Mouse (Mus musculus) liver, adult 2 months (tissue): ENCODE data around the gene Zfp729b. TPM values are rescaled to one million over a fixed set of nuclear protein-coding genes. Genes with fewer than 3 reads are reported as not detected.
A peak's percentile ranks its signal among the peaks of the same experiment; 100 is the strongest.

Experiments used
- DNase-seq: peaks from one replicate; pipeline ENCODE4 v3.0.0-alpha.2; 2011; ENCODE audit warnings: low read depth, low spot score; ENCODE audit errors: extremely low read depth
- H3K27ac ChIP-seq: fragments of 200-500 bp; replicated peaks from 2 replicates; pipeline ENCODE4 v1.5.1; 2012; ENCODE audit warnings: low read depth, mild to moderate bottlenecking, control low read depth, inconsistent platforms, low read length; ENCODE audit not compliant: insufficient read depth
- H3K27me3 ChIP-seq: fragments of 200-500 bp; 2 replicates; pipeline ENCODE4 v1.6.1; 2012; ENCODE audit warnings: mild to moderate bottlenecking, moderate library complexity, low read length, inconsistent platforms; ENCODE audit not compliant: control insufficient read depth, insufficient read depth
- H3K36me3 ChIP-seq: fragments of 200-500 bp; 2 replicates; pipeline ENCODE4 v1.6.1; 2012; ENCODE audit warnings: low read length, inconsistent platforms; ENCODE audit not compliant: control insufficient read depth, insufficient read depth
- H3K4me1 ChIP-seq: fragments of 200-500 bp; 2 replicates; pipeline ENCODE4 v1.6.1; 2011; ENCODE audit warnings: low read length; ENCODE audit not compliant: control insufficient read depth, insufficient read depth
- H3K4me3 ChIP-seq: fragments of 200-500 bp; 2 replicates; pipeline ENCODE4 v1.5.1; 2011; ENCODE audit warnings: low read depth, mild to moderate bottlenecking, control low read depth, low read length, moderate library complexity; ENCODE audit not compliant: insufficient read depth
- H3K79me2 ChIP-seq: fragments of 200-500 bp; 2 replicates; pipeline ENCODE4 v1.6.1; 2012; ENCODE audit warnings: inconsistent platforms, mild to moderate bottlenecking, low read length, moderate library complexity; ENCODE audit not compliant: control insufficient read depth, insufficient read depth
- H3K9ac ChIP-seq: fragments of 200-500 bp; 2 replicates; pipeline ENCODE4 v1.6.1; 2012; ENCODE audit warnings: low read depth, mild to moderate bottlenecking, control low read depth, inconsistent platforms, low read length
- CTCF ChIP-seq: fragments of 200-500 bp; IDR thresholded peaks from 2 replicates; pipeline ENCODE4 v1.5.1; 2011; ENCODE audit warnings: low read depth, low read length, control low read depth
- POLR2A ChIP-seq: fragments of 200-500 bp; IDR thresholded peaks from 2 replicates; pipeline ENCODE4 v1.6.1; 2011; ENCODE audit warnings: low read length, control low read depth; ENCODE audit not compliant: insufficient read depth; ENCODE audit errors: extremely low read depth
- WGBS: fragments of 180-500 bp; shearing (Covaris S2); methylation state at CpG from one replicate; pipeline ENCODE4 v1.1.7; 2018; 5-methylcytosine and 5-hydroxymethylcytosine counted together
- polyA plus RNA-seq: library from polyadenylated mRNA; depleted of rRNA; stranded (reverse); fragments of >200 nt; gene quantifications from 2 replicates; pipeline ENCODE4 v1.2.3, GENCODE M21; 2012; rRNA removed
- total RNA-seq: library from RNA; depleted of rRNA; stranded (reverse); fragments of >200 nt; gene quantifications from 2 replicates; pipeline ENCODE4 v1.2.3, GENCODE M21; 2014; rRNA removed

Gene Zfp729b
- total and polyA plus RNA-seq, 2 experiments: 0.32 to 9.5 TPM

DNA sequence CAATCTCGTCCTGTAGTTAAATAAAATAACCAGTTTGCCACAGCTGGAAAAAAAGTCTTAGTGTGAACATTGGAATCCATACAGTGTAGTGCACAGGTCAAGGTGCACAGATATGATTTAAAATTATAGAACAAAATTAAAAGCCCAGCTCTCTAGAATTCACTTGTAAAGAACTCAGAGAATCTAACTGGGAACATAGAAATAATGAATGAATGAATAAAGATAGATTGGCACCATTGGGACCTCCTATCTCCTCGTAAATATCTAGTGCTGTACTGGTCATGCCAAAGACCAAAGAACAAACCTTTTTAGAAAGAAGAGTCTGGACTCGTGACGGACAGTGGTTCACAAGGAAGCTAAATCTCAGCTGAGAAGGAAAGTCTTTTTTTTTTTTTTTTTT lies 55.8 kb downstream of the Zfp729b start, which contains the start of gene Zfp748:
Gene Zfp748, minus strand, starts transcription at position 101 of the 400 bp plus-strand sequence.
- WGBS: 84% methylated on average over 4 of the region's 4 CpGs
- DNase-seq: no peak
- Histone ChIP-seq H3K27ac (peak within 1 kb of the TSS; percentile 64), H3K27me3 (no peaks in the 10 kb centered on the region), H3K4me3 (peak within 1 kb of the TSS; percentile 85), H3K4me1 (peaks cover 3% of the 10 kb centered on the region), H3K79me2 (peaks cover 8% of the 10 kb centered on the region; the same call in 1 of the 2 replicates), H3K9ac (peak within 1 kb of the TSS; percentile 91), H3K36me3 (no peaks in the 10 kb centered on the region; the same call in 1 of the 2 replicates)
- TF ChIP-seq POLR2A: no peak
- TF ChIP-seq CTCF: no peak

DNA sequence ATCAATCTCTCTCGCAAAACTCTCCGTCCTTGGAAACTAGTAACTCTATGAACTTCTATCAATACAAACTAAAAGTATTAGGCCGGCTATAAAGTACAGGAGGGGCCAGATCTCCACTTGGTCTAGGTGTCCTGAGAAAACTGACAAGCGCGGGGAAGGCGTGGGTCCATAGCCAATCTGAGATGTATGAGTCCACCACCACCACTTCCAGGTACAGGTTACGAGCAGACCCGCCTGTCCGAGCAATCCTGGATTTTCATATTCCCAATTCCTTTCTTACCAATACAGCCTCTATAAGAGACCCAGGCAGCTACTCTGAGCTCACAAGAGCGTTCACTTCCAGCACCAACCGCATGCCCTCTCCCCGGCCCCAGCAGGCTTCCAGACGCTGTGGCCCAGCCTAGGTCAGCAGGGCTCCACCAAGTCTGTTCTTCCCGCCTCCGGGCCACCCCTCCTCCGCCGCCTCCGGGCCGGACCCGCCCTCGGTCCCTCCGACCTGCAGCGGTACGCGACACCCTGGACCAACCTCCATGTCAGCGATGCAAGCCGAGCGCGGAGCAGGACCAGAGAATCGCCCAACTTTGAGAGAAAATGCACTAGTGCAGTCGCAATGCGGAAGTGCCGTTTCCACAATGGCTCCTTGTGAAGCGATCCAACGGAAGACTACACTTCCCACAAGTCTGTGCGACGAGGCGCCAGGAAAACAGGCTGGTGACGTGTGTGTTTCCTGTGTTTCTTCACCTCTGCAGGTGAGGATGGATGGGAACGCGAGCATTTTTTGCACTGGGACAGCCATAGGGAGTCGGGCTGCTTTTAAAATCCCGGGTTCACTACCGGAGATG lies 56.8 kb downstream of the Zfp729b start:
- TF ChIP-seq POLR2A: no peak
- no peak for TF ChIP-seq CTCF
- H3K79me2 ChIP-seq: peaks cover 8% of the 10 kb centered on the region; the same call in 1 of the 2 replicates
- under 1% methylated on average over 44 of the region's 44 CpGs for WGBS

DNA sequence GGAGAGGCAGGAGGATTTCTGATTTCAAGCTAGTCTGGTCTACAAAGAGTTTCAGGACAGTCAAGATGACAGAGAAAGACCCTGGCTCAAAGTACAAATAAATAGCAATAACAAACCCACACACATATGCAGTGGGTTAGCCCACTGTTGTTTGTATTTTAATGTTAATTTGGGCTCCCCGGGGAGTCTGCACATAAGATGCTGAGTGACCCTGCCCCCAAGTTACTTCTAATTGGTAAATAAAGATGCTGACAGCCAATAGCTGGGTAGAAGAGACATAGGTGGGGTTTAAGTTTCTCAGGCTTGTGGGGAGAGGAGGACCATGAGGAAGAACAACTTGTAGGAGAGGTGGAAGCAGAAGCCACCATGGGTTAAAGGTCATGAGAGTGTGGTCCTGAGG lies 63.6 kb downstream of the Zfp729b start:
- TF ChIP-seq CTCF: no peak
- Histone ChIP-seq H3K4me3 (no peak overlapping the region), H3K36me3 (peaks cover 38% of the 10 kb centered on the region), H3K27ac (no peak overlapping the region), H3K79me2 (peaks cover 5% of the 10 kb centered on the region; the same call in 1 of the 2 replicates), H3K4me1 (no peaks in the 10 kb centered on the region), H3K9ac (no peak overlapping the region), H3K27me3 (no peaks in the 10 kb centered on the region)
- no peak for DNase-seq
- 100% methylated on average over 1 of the region's 1 CpGs for WGBS

More for the DNA sequence above, 56.8 kb downstream of the Zfp729b start:
- peak overlapping the region; percentile 91 for H3K9ac ChIP-seq
- H3K27me3 ChIP-seq: no peaks in the 10 kb centered on the region
- H3K27ac ChIP-seq: peak overlapping the region; percentile 64
- peaks cover 3% of the 10 kb centered on the region for H3K4me1 ChIP-seq
- DNase-seq: peak; percentile 94
- H3K36me3 ChIP-seq: no peaks in the 10 kb centered on the region; the same call in 1 of the 2 replicates
- H3K4me3 ChIP-seq: peak overlapping the region; percentile 85

Other genes starting within 250 kb of the Zfp729b start
- 0.40 TPM in 1 of 2 replicates, not detected in the other for gene Gm28044, start 249.2 kb downstream of the Zfp729b start, total RNA-seq
- 0.24 TPM in 1 of 2 replicates, not detected in the other for gene Gm28044, start 249.2 kb downstream of the Zfp729b start, polyA plus RNA-seq
- 2.4 and 2.8 TPM in 2 replicates for gene Zfp953, start 249.1 kb downstream of the Zfp729b start, total RNA-seq
- gene Zfp953, start 249.1 kb downstream of the Zfp729b start, polyA plus RNA-seq: 0.26 and 0.28 TPM in 2 replicates
- gene Gm28041, start 234.0 kb downstream of the Zfp729b start, total RNA-seq: 0.27 and 0.65 TPM in 2 replicates
- gene Gm28041, start 234.0 kb downstream of the Zfp729b start, polyA plus RNA-seq: not detected in 2 replicates
- gene Zfp456, start 233.9 kb downstream of the Zfp729b start, total RNA-seq: 1.0 and 1.5 TPM in 2 replicates
- 0.09 and 0.11 TPM in 2 replicates for gene Zfp456, start 233.9 kb downstream of the Zfp729b start, polyA plus RNA-seq
- 3.0 TPM in 2 replicates for gene Zfp429, start 209.9 kb downstream of the Zfp729b start, total RNA-seq
- 0.69 and 1.00 TPM in 2 replicates for gene Zfp429, start 209.9 kb downstream of the Zfp729b start, polyA plus RNA-seq
- gene Zfp459, start 188.3 kb downstream of the Zfp729b start, total RNA-seq: 0.07 and 0.28 TPM in 2 replicates
- gene Zfp459, start 188.3 kb downstream of the Zfp729b start, polyA plus RNA-seq: 0.04 and 0.11 TPM in 2 replicates
- 26.6 and 32.5 TPM in 2 replicates for gene Zfp874a, start 158.1 kb downstream of the Zfp729b start, total RNA-seq
- 2.3 and 4.5 TPM in 2 replicates for gene Zfp874a, start 158.1 kb downstream of the Zfp729b start, polyA plus RNA-seq
- gene Zfp874b, start 125.4 kb downstream of the Zfp729b start, total RNA-seq: 7.2 and 8.7 TPM in 2 replicates
- gene Zfp874b, start 125.4 kb downstream of the Zfp729b start, polyA plus RNA-seq: 1.7 and 2.7 TPM in 2 replicates
- gene Zfp58, start 109.2 kb downstream of the Zfp729b start, total RNA-seq: 3.8 and 5.2 TPM in 2 replicates
- gene Zfp58, start 109.2 kb downstream of the Zfp729b start, polyA plus RNA-seq: 0.56 and 0.68 TPM in 2 replicates
- gene Gm26965, start 83.6 kb downstream of the Zfp729b start, total RNA-seq: 0.07 TPM in 1 of 2 replicates, not detected in the other
- gene Gm26965, start 83.6 kb downstream of the Zfp729b start, polyA plus RNA-seq: not detected in 2 replicates
- gene Zfp87, start 83.5 kb downstream of the Zfp729b start, total RNA-seq: 14.9 and 16.6 TPM in 2 replicates
- 7.1 and 12.3 TPM in 2 replicates for gene Zfp87, start 83.5 kb downstream of the Zfp729b start, polyA plus RNA-seq
- gene Zfp748, start 55.9 kb downstream of the Zfp729b start, total RNA-seq: 6.8 and 8.9 TPM in 2 replicates
- gene Zfp748, start 55.9 kb downstream of the Zfp729b start, polyA plus RNA-seq: 0.66 and 0.81 TPM in 2 replicates
- gene Gm49345, start 28.1 kb upstream of the Zfp729b start, total RNA-seq: not detected in 2 replicates
- gene Gm49345, start 28.1 kb upstream of the Zfp729b start, polyA plus RNA-seq: not detected in 2 replicates
- 3.9 and 4.9 TPM in 2 replicates for gene Zfp729a, start 28.1 kb upstream of the Zfp729b start, total RNA-seq
- 0.30 and 0.70 TPM in 2 replicates for gene Zfp729a, start 28.1 kb upstream of the Zfp729b start, polyA plus RNA-seq
- gene Zfp738, start 77.4 kb upstream of the Zfp729b start, total RNA-seq: 5.5 and 6.4 TPM in 2 replicates
- gene Zfp738, start 77.4 kb upstream of the Zfp729b start, polyA plus RNA-seq: 1.5 and 2.3 TPM in 2 replicates
- 7.2 and 8.5 TPM in 2 replicates for gene Zfp65, start 119.5 kb upstream of the Zfp729b start, total RNA-seq
- gene Zfp65, start 119.5 kb upstream of the Zfp729b start, polyA plus RNA-seq: 0.46 and 0.65 TPM in 2 replicates
- 4.9 and 5.4 TPM in 2 replicates for gene Zfp85, start 145.5 kb upstream of the Zfp729b start, total RNA-seq
- gene Zfp85, start 145.5 kb upstream of the Zfp729b start, polyA plus RNA-seq: 0.21 and 0.64 TPM in 2 replicates
- 1.2 and 2.0 TPM in 2 replicates for gene Zfp493, start 170.0 kb upstream of the Zfp729b start, total RNA-seq
- 0.58 and 0.81 TPM in 2 replicates for gene Zfp493, start 170.0 kb upstream of the Zfp729b start, polyA plus RNA-seq
- gene Zfp273, start 204.0 kb upstream of the Zfp729b start, total RNA-seq: 3.3 and 3.4 TPM in 2 replicates
- 0.09 and 0.26 TPM in 2 replicates for gene Zfp273, start 204.0 kb upstream of the Zfp729b start, polyA plus RNA-seq
- 0.37 and 1.9 TPM in 2 replicates for gene Gm10037, start 221.4 kb upstream of the Zfp729b start, total RNA-seq
- gene Gm10037, start 221.4 kb upstream of the Zfp729b start, polyA plus RNA-seq: 0.21 and 0.92 TPM in 2 replicates